Mouse (Mus musculus) myocyte (in vitro differentiated cells): Measurements from ENCODE around the gene Msx3. TPM values are rescaled to one million over a fixed set of nuclear protein-coding genes. Genes with fewer than 3 reads are reported as not detected.
A peak's percentile ranks its signal among the peaks of the same experiment; 100 is the strongest.

Source experiments
- H3K27me3 ChIP-seq: one replicate; pipeline ENCODE4 v1.6.1; 2011; ENCODE audit not compliant: control insufficient read depth, insufficient read depth, insufficient read length
- H3K36me3 ChIP-seq: one replicate; pipeline ENCODE4 v1.6.1; 2011; ENCODE audit not compliant: control insufficient read depth, insufficient read depth
- H3K4me2 ChIP-seq: one replicate; pipeline ENCODE4 v1.6.1; 2011; ENCODE audit warnings: low read depth, control low read depth
- H3K4me3 ChIP-seq: one replicate; pipeline ENCODE4 v1.5.1; 2011; ENCODE audit warnings: mild to moderate bottlenecking, control low read depth, moderate library complexity
- H3K79me2 ChIP-seq: one replicate; pipeline ENCODE4 v1.6.1; 2011; ENCODE audit not compliant: control insufficient read depth, insufficient read depth
- H3ac ChIP-seq: one replicate; pipeline ENCODE4 v1.6.1; 2011; ENCODE audit not compliant: control insufficient read depth, insufficient read length
- CEBPB ChIP-seq: IDR thresholded peaks from 2 replicates; pipeline ENCODE4 v1.6.1; 2011; ENCODE audit warnings: mild to moderate bottlenecking, moderate library complexity; ENCODE audit not compliant: poor library complexity, insufficient read depth, severe bottlenecking
- E2F4 ChIP-seq: IDR thresholded peaks from one replicate; pipeline ENCODE4 v1.6.1; 2011; ENCODE audit warnings: mild to moderate bottlenecking, control low read depth, moderate library complexity; ENCODE audit not compliant: insufficient read depth
- MAX ChIP-seq: IDR thresholded peaks from one replicate; pipeline ENCODE4 v1.6.1; 2011; ENCODE audit warnings: low read depth, mild to moderate bottlenecking, control low read depth
- MYOD1 ChIP-seq, 3 experiments: IDR thresholded peaks; one replicate each; pipeline ENCODE4 v1.6.1; 2011; ENCODE audit warnings: control low read depth in 2 of 3, low read depth in 2 of 3, mild to moderate bottlenecking in 2 of 3, moderate library complexity in 1 of 3; ENCODE audit not compliant: insufficient read length in 2 of 3, control insufficient read depth in 1 of 3
- MYOG ChIP-seq, 3 experiments: IDR thresholded peaks; one replicate each; pipeline ENCODE4 v1.6.1; 2011; ENCODE audit warnings: control low read depth in 2 of 3, low read depth in 2 of 3, mild to moderate bottlenecking in 2 of 3; ENCODE audit not compliant: insufficient read length in 2 of 3, control insufficient read depth in 1 of 3, insufficient read depth in 1 of 3
- POLR2A ChIP-seq: IDR thresholded peaks from one replicate; pipeline ENCODE4 v1.6.1; 2011; ENCODE audit warnings: low read depth, mild to moderate bottlenecking, control low read depth, moderate library complexity; ENCODE audit not compliant: insufficient read length
- POLR2AphosphoS2 ChIP-seq: IDR thresholded peaks from one replicate; pipeline ENCODE4 v1.6.1; 2011; ENCODE audit warnings: low read depth, control low read depth; ENCODE audit not compliant: insufficient read length
- REST ChIP-seq: IDR thresholded peaks from one replicate; pipeline ENCODE4 v1.6.1; 2011; ENCODE audit warnings: mild to moderate bottlenecking, control low read depth, moderate library complexity; ENCODE audit not compliant: insufficient read depth, insufficient read length
- SRF ChIP-seq: IDR thresholded peaks from one replicate; pipeline ENCODE4 v1.6.1; 2011; ENCODE audit warnings: low read depth; ENCODE audit not compliant: control insufficient read depth, insufficient read length
- TCF12 ChIP-seq: IDR thresholded peaks from one replicate; pipeline ENCODE4 v1.6.1; 2011; ENCODE audit warnings: mild to moderate bottlenecking, control low read depth; ENCODE audit not compliant: poor library complexity, insufficient read depth, severe bottlenecking
- TCF3 ChIP-seq: IDR thresholded peaks from one replicate; pipeline ENCODE4 v1.6.1; 2011; ENCODE audit warnings: low read depth, control low read depth; ENCODE audit not compliant: insufficient read length
- USF1 ChIP-seq: IDR thresholded peaks from one replicate; pipeline ENCODE4 v1.6.1; 2011; ENCODE audit warnings: low read depth, mild to moderate bottlenecking, control low read depth, moderate library complexity
- polyA plus RNA-seq: library from polyadenylated mRNA; unstranded; fragments of >200 nt; fragmentation: generic; extraction: Trizol; gene quantifications from one replicate; pipeline ENCODE4 v1.2.1, GENCODE M21; 2012; ENCODE audit warnings: missing spikeins

The Msx3 gene
- polyA plus RNA-seq, 1 experiment: 0.05 TPM

GRCm38 (mm10) chr7:140036281-140037170, 12.4 kb downstream of the Msx3 start, which contains the start of the genes Zfp511 and Tubgcp2:
Zfp511 (plus strand) TSS chr7:140036391.
Tubgcp2 (minus strand) TSS chr7:140036669.
- Histone ChIP-seq H3K4me2 (peak within 1 kb of the TSS; percentile 82), H3K36me3 (no peaks in the 10 kb centered on the region), H3K79me2 (peaks cover 11% of the 10 kb centered on the region), H3K4me3 (peak within 1 kb of the TSS; percentile 62), H3ac (peak within 1 kb of the TSS; percentile 36), H3K27me3 (no peaks in the 10 kb centered on the region)
- TF ChIP-seq TCF3 (no peak), MAX (no peak), CEBPB (no peak), POLR2AphosphoS2 (peak; percentile 63), USF1 (no peak), TCF12 (no peak), MYOG (IDR thresholded peaks at IDR 0.05; ENCODE audit: control insufficient read depth in 1 of 3, insufficient read depth in 1 of 3, insufficient read length in 2 of 3, low read depth in 2 of 3) (no peak), MYOD1 (IDR thresholded peaks at IDR 0.05; ENCODE audit: control insufficient read depth in 1 of 3, insufficient read length in 2 of 3, low read depth in 2 of 3) (peak in 1 of 3 experiments; percentile 18), E2F4 (peak; percentile 62), POLR2A (peak; percentile 76), SRF (peak; percentile 15)

- H3K36me3 ChIP-seq: no peaks in the 10 kb centered on the region
- peak overlapping the region; percentile 36 for H3ac ChIP-seq
- peaks cover 11% of the 10 kb centered on the region for H3K79me2 ChIP-seq
- peak overlapping the region; percentile 62 for H3K4me3 ChIP-seq
- peak overlapping the region; percentile 82 for H3K4me2 ChIP-seq
- no peaks in the 10 kb centered on the region for H3K27me3 ChIP-seq
- TF ChIP-seq REST (no peak), E2F4 (no peak), TCF12 (no peak), CEBPB (no peak), USF1 (no peak), POLR2AphosphoS2 (no peak), MAX (no peak), MYOD1 (IDR thresholded peaks at IDR 0.05; ENCODE audit: control insufficient read depth in 1 of 3, insufficient read length in 2 of 3, low read depth in 2 of 3) (no peak), MYOG (IDR thresholded peaks at IDR 0.05; ENCODE audit: control insufficient read depth in 1 of 3, insufficient read depth in 1 of 3, insufficient read length in 2 of 3, low read depth in 2 of 3) (no peak), SRF (no peak), TCF3 (no peak), POLR2A (no peak)
Observed at GRCm38 (mm10) chr7:140035456-140035855, 13.4 kb downstream of the Msx3 start.

GRCm38 (mm10) chr7:140033386-140033785, 15.5 kb downstream of the Msx3 start:
- TF ChIP-seq CEBPB: no peak
- no peak for TF ChIP-seq TCF3
- TF ChIP-seq E2F4: no peak
- no peak for TF ChIP-seq MYOG (IDR thresholded peaks at IDR 0.05; ENCODE audit: control insufficient read depth in 1 of 3, insufficient read depth in 1 of 3, insufficient read length in 2 of 3, low read depth in 2 of 3)
- no peak for TF ChIP-seq POLR2A
- TF ChIP-seq MYOD1 (IDR thresholded peaks at IDR 0.05; ENCODE audit: control insufficient read depth in 1 of 3, insufficient read length in 2 of 3, low read depth in 2 of 3): no peak
- TF ChIP-seq MAX: no peak
- no peak for TF ChIP-seq USF1
- TF ChIP-seq TCF12: no peak
- no peak for TF ChIP-seq POLR2AphosphoS2
- TF ChIP-seq SRF: no peak
- TF ChIP-seq REST: no peak
- no peak overlapping the region for H3K4me3 ChIP-seq
- H3K4me2 ChIP-seq: no peak overlapping the region
- no peaks in the 10 kb centered on the region for H3K27me3 ChIP-seq
- H3K36me3 ChIP-seq: peaks cover 10% of the 10 kb centered on the region
- H3ac ChIP-seq: no peak overlapping the region
- H3K79me2 ChIP-seq: peaks cover 11% of the 10 kb centered on the region

GRCm38 (mm10) chr7:140032366-140032765, 16.5 kb downstream of the Msx3 start:
- peaks cover 11% of the 10 kb centered on the region for H3K79me2 ChIP-seq
- no peak overlapping the region for H3K4me3 ChIP-seq
- no peaks in the 10 kb centered on the region for H3K27me3 ChIP-seq
- H3K36me3 ChIP-seq: peaks cover 15% of the 10 kb centered on the region
- H3K4me2 ChIP-seq: no peak overlapping the region
- no peak overlapping the region for H3ac ChIP-seq
- TF ChIP-seq E2F4 (no peak), MAX (no peak), POLR2A (no peak), MYOD1 (IDR thresholded peaks at IDR 0.05; ENCODE audit: control insufficient read depth in 1 of 3, insufficient read length in 2 of 3, low read depth in 2 of 3) (no peak)

GRCm38 (mm10) chr7:140031771-140032170, 17.1 kb downstream of the Msx3 start:
- H3K4me2 ChIP-seq: no peak overlapping the region
- H3K27me3 ChIP-seq: no peaks in the 10 kb centered on the region
- H3ac ChIP-seq: no peak overlapping the region
- H3K79me2 ChIP-seq: peaks cover 11% of the 10 kb centered on the region
- H3K4me3 ChIP-seq: no peak overlapping the region
- TF ChIP-seq E2F4 (no peak), POLR2A (no peak), MAX (no peak), USF1 (no peak), TCF12 (no peak), TCF3 (no peak)
- peaks cover 15% of the 10 kb centered on the region for H3K36me3 ChIP-seq
